Mouse (Mus musculus) limb, embryonic 14.5 days (tissue): ENCODE measurements around the gene Hsd3b7. TPM values are rescaled to one million over a fixed set of nuclear protein-coding genes. Genes with fewer than 3 reads are reported as not detected.

Source experiments
- ATAC-seq: fragments of 200-750 bp; cut with Nextera tagmentation; 2 replicates; pipeline ENCODE4 v1.8.0; 2017; ENCODE audit warnings: low read depth, moderate number of reproducible peaks, moderate TSS enrichment; ENCODE audit not compliant: low FRiP score
- DNase-seq: peaks from one replicate; pipeline ENCODE4 v3.0.0-alpha.2; 2015; ENCODE audit warnings: low spot score
- H3K27ac ChIP-seq: fragments of 300-500 bp; sonication (generic); replicated peaks from 2 replicates; pipeline ENCODE4 v1.5.1; 2014; ENCODE audit warnings: low read depth, mild to moderate bottlenecking, low read length, moderate library complexity, mixed read lengths
- H3K27me3 ChIP-seq: fragments of 300-500 bp; sonication (generic); 2 replicates; pipeline ENCODE4 v1.6.1; 2014; ENCODE audit warnings: low read length, mixed read lengths; ENCODE audit not compliant: control insufficient read depth, insufficient read depth
- H3K36me3 ChIP-seq: fragments of 300-500 bp; sonication (generic); 2 replicates; pipeline ENCODE4 v1.6.1; 2014; ENCODE audit warnings: mild to moderate bottlenecking, low read length, moderate library complexity, mixed read lengths; ENCODE audit not compliant: control insufficient read depth, insufficient read depth
- H3K4me1 ChIP-seq: fragments of 300-500 bp; sonication (generic); 2 replicates; pipeline ENCODE4 v1.6.1; 2014; ENCODE audit warnings: antibody characterized with exemption, low read length, mixed read lengths; ENCODE audit not compliant: control insufficient read depth, insufficient read depth
- H3K4me2 ChIP-seq: fragments of 300-500 bp; sonication (generic); replicated peaks from 2 replicates; pipeline ENCODE4 v1.6.1; 2014; ENCODE audit warnings: low read depth, mild to moderate bottlenecking, low read length, moderate library complexity; ENCODE audit not compliant: severe bottlenecking
- H3K4me3 ChIP-seq: fragments of 300-500 bp; sonication (generic); replicated peaks from 2 replicates; pipeline ENCODE4 v1.5.1; 2014; ENCODE audit warnings: low read length
- H3K9ac ChIP-seq: fragments of 300-500 bp; sonication (generic); 2 replicates; pipeline ENCODE4 v1.6.1; 2014; ENCODE audit warnings: mild to moderate bottlenecking, low read depth, low read length, moderate library complexity; ENCODE audit not compliant: severe bottlenecking
- H3K9me3 ChIP-seq: fragments of 300-500 bp; sonication (generic); 2 replicates; pipeline ENCODE4 v1.6.1; 2016; ENCODE audit warnings: low read length; ENCODE audit not compliant: control insufficient read depth
- POLR2A ChIP-seq: fragments of 200-500 bp; IDR thresholded peaks from 2 replicates; pipeline ENCODE4 v1.8.0; 2012; ENCODE audit warnings: inconsistent platforms, mild to moderate bottlenecking, moderate library complexity, borderline replicate concordance; ENCODE audit not compliant: insufficient read depth, insufficient read length; ENCODE audit errors: extremely low read depth
- WGBS: fragments of 180-500 bp; shearing (Covaris S2); extraction: QIAGEN DNeasy Blood & Tissue Kit; methylation state at CpG from one replicate; pipeline ENCODE4 v1.1.7; 2014; 5-methylcytosine and 5-hydroxymethylcytosine counted together
- polyA plus RNA-seq, 2 experiments: library from polyadenylated mRNA; depleted of rRNA in 1 of 2; stranded (reverse) in 1 of 2; unstranded in 1 of 2; fragments of >200 nt; fragmentation: Nextera tagmentation in 1 of 2; extraction: Ambion mirVana in 1 of 2; gene quantifications; 2 replicates each; pipeline versions ENCODE4 v1.2.1 to v1.2.3; 2012 to 2014

Gene Hsd3b7
- polyA plus RNA-seq, 2 experiments = 14.3 to 28.0 TPM

- Histone ChIP-seq H3K4me1 (no peaks in the 10 kb centered on the region), H3K9me3 (no peaks in the 10 kb centered on the region), H3K27me3 (no peaks in the 10 kb centered on the region), H3K36me3 (peaks cover 57% of the 10 kb centered on the region), H3K27ac (no peak overlapping the region), H3K9ac (no peak overlapping the region), H3K4me2 (no peak overlapping the region), H3K4me3 (no peak overlapping the region)
- WGBS = 92% methylated on average over 17 of the region's 17 CpGs
- TF ChIP-seq POLR2A = no peak
- no peak for DNase-seq
- no peak for ATAC-seq
Observed at GRCm38 (mm10) chr7:127802313-127802712, 1.9 kb downstream of the Hsd3b7 start.

DNA sequence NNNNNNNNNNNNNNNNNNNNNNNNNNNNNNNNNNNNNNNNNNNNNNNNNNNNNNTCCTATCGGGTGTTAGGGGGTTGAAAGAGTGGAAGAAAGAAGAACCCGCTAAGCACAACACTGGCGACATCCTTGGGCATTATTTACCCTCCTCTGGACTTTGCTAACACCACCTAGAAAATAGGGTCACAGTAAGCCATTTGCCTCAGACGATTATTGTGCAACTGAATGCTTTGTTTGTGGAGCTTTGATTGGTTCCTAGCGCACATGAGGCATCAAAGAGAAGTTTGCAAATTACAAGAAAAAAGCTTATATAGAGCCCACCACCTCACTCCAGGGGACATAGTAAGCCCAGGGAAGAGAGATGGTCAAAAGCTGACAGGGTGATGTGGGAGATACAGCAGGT is 8.4 kb downstream of the Hsd3b7 start:
- no peaks in the 10 kb centered on the region for H3K4me1 ChIP-seq
- no peaks in the 10 kb centered on the region for H3K27me3 ChIP-seq
- H3K4me2 ChIP-seq = no peak overlapping the region
- ATAC-seq = no peak
- no peak overlapping the region for H3K4me3 ChIP-seq
- H3K9ac ChIP-seq = no peak overlapping the region
- H3K36me3 ChIP-seq = peaks cover 43% of the 10 kb centered on the region
- no peaks in the 10 kb centered on the region for H3K9me3 ChIP-seq
- H3K27ac ChIP-seq = no peak overlapping the region
- 79% methylated on average over 5 of the region's 5 CpGs for WGBS
- no peak for TF ChIP-seq POLR2A
- DNase-seq = no peak

DNA sequence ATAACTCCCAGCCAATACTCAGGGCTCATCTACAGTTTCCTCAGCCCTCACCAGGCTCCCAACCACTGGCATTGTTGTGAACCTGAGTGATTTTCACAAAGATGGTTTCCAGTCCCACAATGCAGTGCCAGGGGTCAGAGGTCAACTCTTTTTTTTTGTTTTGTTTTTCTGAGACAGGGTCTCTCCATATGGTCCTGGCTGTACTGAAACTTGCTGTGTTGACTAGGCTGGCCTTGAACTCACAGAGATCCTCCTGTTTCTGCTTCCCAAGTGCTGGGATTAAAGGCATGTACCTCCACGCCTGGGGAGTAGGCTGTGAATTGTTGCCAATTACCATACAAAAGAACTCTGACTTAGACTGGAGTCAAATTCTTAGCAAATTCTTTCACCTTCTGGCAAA is 9.4 kb downstream of the Hsd3b7 start:
- Histone ChIP-seq H3K36me3 (peaks cover 46% of the 10 kb centered on the region), H3K9me3 (no peaks in the 10 kb centered on the region), H3K4me1 (no peaks in the 10 kb centered on the region), H3K4me2 (no peak overlapping the region), H3K4me3 (no peak overlapping the region), H3K27me3 (no peaks in the 10 kb centered on the region), H3K9ac (no peak overlapping the region), H3K27ac (no peak overlapping the region)
- WGBS = 100% methylated on average over 1 of the region's 1 CpGs
- ATAC-seq = no peak
- DNase-seq = no peak
- TF ChIP-seq POLR2A = no peak

DNA sequence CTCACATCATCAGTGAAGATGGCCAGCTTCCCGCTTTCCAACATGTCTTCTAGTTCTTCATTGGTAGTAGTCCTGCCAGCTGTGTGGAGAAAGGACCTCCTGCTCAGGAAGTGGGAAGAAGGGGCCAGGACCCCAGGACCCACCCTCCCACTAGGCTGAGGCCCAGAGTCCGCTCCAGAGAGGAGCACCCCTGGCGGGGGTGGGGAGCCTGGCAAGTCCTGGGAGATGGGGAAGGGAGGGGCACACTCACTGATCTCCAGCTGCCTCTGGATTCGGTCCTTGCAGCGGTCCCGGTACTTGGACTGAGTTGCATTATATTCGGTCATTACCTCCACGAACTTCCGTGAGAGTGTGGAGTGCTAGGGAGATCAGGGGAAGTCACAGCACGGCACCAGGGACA is 10.2 kb downstream of the Hsd3b7 start:
- Histone ChIP-seq H3K4me3 (no peak overlapping the region), H3K27me3 (no peaks in the 10 kb centered on the region), H3K4me1 (no peaks in the 10 kb centered on the region), H3K4me2 (no peak overlapping the region), H3K9me3 (no peaks in the 10 kb centered on the region), H3K27ac (no peak overlapping the region), H3K9ac (no peak overlapping the region), H3K36me3 (peaks cover 50% of the 10 kb centered on the region)
- DNase-seq = no peak
- WGBS = 82% methylated on average over 10 of the region's 10 CpGs
- no peak for TF ChIP-seq POLR2A
- ATAC-seq = no peak

DNA sequence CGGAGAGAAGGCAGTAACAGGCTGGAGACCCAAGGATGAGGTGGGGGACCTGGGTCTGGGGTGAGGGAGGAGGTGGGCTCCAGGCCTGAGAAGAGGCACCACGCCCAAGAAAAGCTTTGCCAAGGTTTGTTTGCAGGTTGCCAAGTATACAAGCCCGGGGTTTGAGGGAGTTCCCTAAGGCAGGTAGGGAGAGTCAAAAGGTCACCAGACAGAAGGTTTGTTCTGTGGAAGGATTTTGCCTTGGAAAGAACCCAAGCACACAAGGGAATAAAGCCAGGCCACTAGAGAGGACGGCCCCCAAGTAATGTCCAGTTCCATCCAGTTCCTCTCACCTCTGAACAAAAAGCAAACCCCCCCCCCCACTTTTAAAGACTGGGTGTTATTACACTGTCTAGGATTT is 10.8 kb downstream of the Hsd3b7 start:
- H3K9ac ChIP-seq = no peak overlapping the region
- 78% methylated on average over 4 of the region's 4 CpGs for WGBS
- no peaks in the 10 kb centered on the region for H3K4me1 ChIP-seq
- peaks cover 50% of the 10 kb centered on the region for H3K36me3 ChIP-seq
- H3K9me3 ChIP-seq = no peaks in the 10 kb centered on the region
- no peak overlapping the region for H3K4me3 ChIP-seq
- no peak overlapping the region for H3K27ac ChIP-seq
- no peak overlapping the region for H3K4me2 ChIP-seq
- no peak for DNase-seq
- TF ChIP-seq POLR2A = no peak
- no peak for ATAC-seq
- no peaks in the 10 kb centered on the region for H3K27me3 ChIP-seq

DNA sequence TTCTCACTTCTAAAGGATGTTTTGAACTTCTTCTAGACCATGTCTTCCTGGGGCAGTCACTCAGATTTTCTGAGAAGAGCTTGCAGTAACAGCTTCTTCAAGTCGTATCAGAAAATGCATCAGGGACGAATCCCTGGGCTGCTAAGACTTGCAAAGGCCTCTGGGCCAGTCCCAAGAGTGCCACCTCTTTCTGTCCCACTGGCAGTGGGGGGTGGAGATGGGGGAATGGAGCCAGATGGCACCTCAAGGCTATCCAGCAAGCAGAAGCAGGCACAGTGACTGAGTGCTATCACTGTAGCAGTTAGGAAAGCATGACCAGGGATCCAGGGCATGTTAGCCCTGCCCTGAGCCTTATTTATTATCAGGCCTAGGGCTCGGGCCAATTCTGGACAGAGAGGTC is 11.9 kb downstream of the Hsd3b7 start:
- Histone ChIP-seq H3K36me3 (peaks cover 50% of the 10 kb centered on the region), H3K27me3 (no peaks in the 10 kb centered on the region), H3K4me2 (no peak overlapping the region), H3K4me1 (no peaks in the 10 kb centered on the region), H3K4me3 (no peak overlapping the region), H3K27ac (no peak overlapping the region), H3K9me3 (no peaks in the 10 kb centered on the region), H3K9ac (no peak overlapping the region)
- ATAC-seq (no peak), DNase-seq (no peak)
- TF ChIP-seq POLR2A = no peak
- 81% methylated on average over 3 of the region's 3 CpGs for WGBS
